Mouse (Mus musculus) MEL (cell line): ENCODE results near the gene Pbx2.

Source experiments
- CHD1 ChIP-seq: IDR thresholded peaks from 2 replicates; pipeline ENCODE4 v1.6.1; 2012; ENCODE audit warnings: low read depth, mild to moderate bottlenecking, inconsistent platforms, low read length, improper control_type of control experiment
- POLR2A ChIP-seq, 2 experiments: IDR thresholded peaks; 2 replicates each; pipeline ENCODE4 v1.6.1; 2011 to 2012; ENCODE audit warnings: low read length in 2 of 2, mild to moderate bottlenecking in 2 of 2, control low read depth in 1 of 2, improper control_type of control experiment in 1 of 2, low read depth in 1 of 2, moderate library complexity in 1 of 2; ENCODE audit not compliant: control insufficient read depth in 1 of 2, insufficient read depth in 1 of 2, poor library complexity in 1 of 2

GRCm38 (mm10) chr17:34629796-34630603 is 38.9 kb downstream of the Pbx2 start:
- TF ChIP-seq POLR2A (IDR thresholded peaks at IDR 0.05; ENCODE audit: control insufficient read depth in 1 of 2, insufficient read depth in 1 of 2, low read depth in 1 of 2, low read length in 2 of 2, poor library complexity in 1 of 2), result no peak
- TF ChIP-seq CHD1, result no peak
